Mouse (Mus musculus) G1E (cell line): ENCODE data around the gene Gm6993.

Source experiments
- CTCF ChIP-seq: IDR thresholded peaks from 2 replicates; pipeline ENCODE4 v1.5.1; 2012; ENCODE audit warnings: low read depth, low read length, inconsistent platforms, mixed read lengths
- GATA1 ChIP-seq: IDR thresholded peaks from 2 replicates; pipeline ENCODE4 v1.6.1; 2012; ENCODE audit warnings: borderline replicate concordance, low read length, inconsistent platforms, mixed read lengths
- GATA2 ChIP-seq: IDR thresholded peaks from 2 replicates; pipeline ENCODE4 v1.6.1; 2012; ENCODE audit warnings: low read depth, low read length, inconsistent platforms, borderline replicate concordance
- POLR2AphosphoS5 ChIP-seq: IDR thresholded peaks from 2 replicates; pipeline ENCODE4 v1.6.1; 2012; ENCODE audit warnings: low read depth, low read length, inconsistent platforms; ENCODE audit not compliant: insufficient replicate concordance

DNA sequence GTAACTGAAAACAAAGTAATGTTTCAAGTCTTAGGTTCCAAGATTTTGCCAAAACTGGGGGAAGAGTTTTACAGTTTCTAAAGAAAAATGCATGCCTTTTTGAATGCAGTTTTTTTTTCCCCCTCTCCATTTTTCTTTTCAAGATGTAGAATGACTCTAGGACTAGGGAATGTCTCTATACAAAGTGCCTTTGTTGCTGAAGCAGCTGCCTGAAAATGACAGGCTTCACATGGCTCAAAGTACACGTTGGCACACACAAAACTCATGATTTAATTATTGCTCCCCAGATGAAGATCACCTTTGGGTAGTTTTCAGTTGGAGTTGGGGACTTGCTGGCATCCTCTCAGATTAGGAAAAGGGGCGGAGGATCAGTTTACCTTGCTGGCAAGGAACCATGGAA, 32.3 kb downstream of the Gm6993 start:
- TF ChIP-seq CTCF (no peak), GATA1 (no peak), POLR2AphosphoS5 (no peak), GATA2 (no peak)
